Mouse (Mus musculus) megakaryocyte-erythroid progenitor cell, adult 5-6 weeks (primary cell): Measurements from ENCODE around the gene Dgkd. TPM values are rescaled to one million over a fixed set of nuclear protein-coding genes. Genes with fewer than 3 reads are reported as not detected.
A peak's percentile ranks its signal among the peaks of the same experiment; 100 is the strongest.

Experiments used
- ATAC-seq: replicated peaks from 2 replicates; pipeline ENCODE4 v1.8.0; 2016; ENCODE audit warnings: mild to moderate bottlenecking, inconsistent platforms; ENCODE audit not compliant: severe bottlenecking, poor library complexity, low FRiP score, low TSS enrichment
- total RNA-seq, 2 experiments: library from RNA; stranded (forward) in 1 of 2; stranded (reverse) in 1 of 2; fragments of 200-1000, 215-1000 nt in 1 of 2; fragments of >200 nt in 1 of 2; fragmentation: Nextera tagmentation in 1 of 2; gene quantifications; 2 replicates each; pipeline ENCODE4 v1.2.3; 2014 to 2017

The Dgkd gene
- total RNA-seq, 2 experiments from 2014 or later, result 26.8 to 42.1 TPM

- ATAC-seq, result no peak
Measured at GRCm38 (mm10) chr1:87879034-87879433, 25.9 kb downstream of the Dgkd start.

- no peak for ATAC-seq
Measured at GRCm38 (mm10) chr1:87879494-87880325, 26.6 kb downstream of the Dgkd start.

DNA sequence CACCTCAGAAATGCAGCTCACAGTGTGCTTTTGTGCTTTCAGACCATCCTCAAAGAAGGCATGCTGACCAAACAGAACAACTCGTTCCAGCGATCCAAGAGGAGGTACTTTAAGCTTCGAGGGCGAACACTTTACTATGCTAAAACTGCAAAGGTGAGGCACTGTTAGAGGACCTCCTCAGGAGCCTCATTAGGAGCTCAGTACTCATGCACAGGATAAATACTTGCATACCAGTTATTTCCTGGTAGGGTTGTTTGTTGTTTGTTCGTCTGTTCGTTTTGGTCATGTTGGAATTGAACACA, 27.2 kb downstream of the Dgkd start:
- ATAC-seq, result no peak

DNA sequence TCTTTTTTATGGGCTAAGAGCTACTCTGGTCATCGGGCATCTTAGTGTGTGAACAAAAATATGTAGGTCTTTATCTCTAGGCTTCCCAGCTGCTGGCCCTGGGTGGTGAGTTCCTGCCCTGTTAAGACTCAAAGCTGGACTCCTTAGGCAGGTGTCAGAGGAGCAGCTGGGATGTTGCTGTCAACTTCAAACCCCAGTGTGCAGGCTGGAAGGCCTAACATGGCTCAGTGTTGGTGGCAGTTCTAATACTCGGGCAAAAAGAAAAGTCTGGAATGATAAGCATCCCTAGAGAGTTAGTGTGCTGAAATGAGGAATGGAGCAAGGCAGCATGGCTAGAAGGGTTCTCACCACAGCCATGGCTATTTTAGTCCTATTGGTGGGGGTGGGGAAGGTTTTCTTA, 27.8 kb downstream of the Dgkd start:
- ATAC-seq, result no peak

DNA sequence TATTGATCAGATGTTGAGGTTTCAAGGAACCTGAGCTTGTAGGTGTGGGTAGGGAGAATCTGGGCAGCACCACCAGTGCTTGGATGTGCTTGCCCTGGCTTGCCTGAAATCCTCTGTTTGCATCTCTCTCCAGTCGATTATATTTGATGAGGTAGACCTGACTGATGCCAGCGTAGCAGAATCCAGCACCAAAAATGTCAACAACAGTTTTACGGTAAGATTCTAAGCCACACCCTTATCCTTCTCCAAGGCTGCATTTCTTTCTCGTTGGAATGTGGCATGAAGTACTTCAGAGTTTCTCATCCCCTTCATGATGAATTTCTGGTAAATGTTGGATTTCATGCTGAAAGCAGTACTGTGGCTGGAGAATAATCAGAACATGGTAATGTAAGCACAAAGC, 28.6 kb downstream of the Dgkd start:
- ATAC-seq, result no peak

DNA sequence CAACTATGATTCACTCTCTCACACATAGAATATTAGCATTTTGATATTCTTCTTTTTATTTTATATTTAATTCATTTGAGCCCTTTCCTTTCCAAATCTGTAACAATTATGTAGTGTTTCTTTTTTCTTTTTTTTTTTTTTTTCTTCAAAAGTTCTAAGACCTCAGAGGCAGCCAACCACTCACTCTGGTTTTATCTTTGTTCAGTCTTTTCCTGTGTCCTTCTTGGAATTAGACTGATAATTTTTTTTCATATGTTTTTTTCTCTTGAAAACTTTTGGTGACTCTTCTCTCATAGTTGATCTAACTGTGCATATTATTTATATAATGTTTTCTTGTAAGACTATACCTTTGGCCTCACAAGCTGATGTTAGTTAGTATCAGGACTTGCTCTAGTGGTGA, 29.5 kb downstream of the Dgkd start:
- ATAC-seq, result no peak

GRCm38 (mm10) chr1:87890960-87891359, 37.9 kb downstream of the Dgkd start:
- ATAC-seq, result no peak

GRCm38 (mm10) chr1:87891634-87892033, 38.5 kb downstream of the Dgkd start:
- no peak for ATAC-seq

GRCm38 (mm10) chr1:87892499-87892898, 39.4 kb downstream of the Dgkd start:
- ATAC-seq, result no peak

- ATAC-seq, result no peak
Measured at GRCm38 (mm10) chr1:87893414-87893813, 40.3 kb downstream of the Dgkd start.

DNA sequence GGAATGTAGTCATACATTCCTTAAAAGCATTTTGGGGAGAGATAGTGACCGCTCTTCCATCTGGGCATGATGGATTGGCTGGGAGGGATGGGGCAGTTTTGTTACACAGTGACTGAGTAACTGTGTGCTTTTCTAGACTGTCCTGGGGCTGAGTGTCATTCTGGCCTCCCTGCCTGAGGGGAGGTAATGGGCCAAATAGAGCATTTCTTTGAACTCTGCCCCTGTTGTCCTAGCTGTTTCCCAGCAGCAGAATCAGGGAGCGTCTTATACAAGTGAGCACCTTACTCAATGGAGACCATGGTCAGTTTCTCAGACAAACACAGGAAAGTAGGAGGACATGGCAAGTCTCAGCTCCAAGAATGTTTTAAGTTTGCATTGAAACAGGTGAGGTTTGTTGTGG, 43.8 kb downstream of the Dgkd start:
- ATAC-seq, result no peak

GRCm38 (mm10) chr1:87899701-87900100, 46.6 kb downstream of the Dgkd start:
- peak; percentile 82 for ATAC-seq

GRCm38 (mm10) chr1:87900979-87901378, 47.9 kb downstream of the Dgkd start:
- no peak for ATAC-seq

DNA sequence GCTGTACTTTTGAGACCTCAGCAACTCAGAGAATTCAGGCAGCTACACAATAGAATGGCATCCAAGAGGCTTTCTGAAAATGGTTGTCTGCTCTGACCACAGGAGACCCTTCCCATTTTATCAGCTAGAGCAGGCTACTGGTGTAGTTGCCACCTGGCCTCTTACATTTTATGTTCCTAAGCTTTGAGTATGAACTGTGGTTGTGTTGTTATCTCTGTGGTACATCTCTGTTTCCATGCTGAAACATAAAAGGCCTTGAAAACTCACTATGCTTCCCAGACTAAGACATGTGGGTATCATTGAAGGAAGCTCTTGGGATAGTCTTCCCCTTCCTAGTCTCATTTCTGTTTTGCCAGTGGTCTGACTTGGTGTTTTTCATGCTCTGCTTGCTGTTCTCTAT, 49.1 kb downstream of the Dgkd start:
- ATAC-seq, result no peak

GRCm38 (mm10) chr1:87906361-87906956, 53.4 kb downstream of the Dgkd start:
- peak; percentile 39; the same call in 1 of the 2 replicates for ATAC-seq

- ATAC-seq, result no peak
Measured at GRCm38 (mm10) chr1:87908006-87908405, 54.9 kb downstream of the Dgkd start.

DNA sequence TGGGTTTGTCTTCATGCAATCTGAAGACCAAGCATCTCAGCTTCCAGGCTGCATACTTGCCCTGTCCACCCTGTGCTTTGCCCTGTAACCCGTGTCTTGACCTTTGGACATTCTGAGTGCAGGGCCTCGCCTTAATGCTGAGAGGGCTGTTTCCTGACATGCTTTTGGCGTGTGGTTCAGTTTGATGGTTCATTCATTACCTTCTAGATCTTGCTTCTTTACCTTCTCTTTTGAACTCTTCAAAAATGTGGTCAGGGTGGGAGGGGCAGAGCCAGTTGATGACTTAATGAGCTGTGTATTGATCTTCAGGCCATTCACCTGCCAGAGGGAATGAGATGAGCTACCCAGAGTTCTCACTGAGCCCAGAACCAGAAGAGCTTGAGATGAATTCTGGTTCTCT, 55.6 kb downstream of the Dgkd start:
- ATAC-seq, result no peak

DNA sequence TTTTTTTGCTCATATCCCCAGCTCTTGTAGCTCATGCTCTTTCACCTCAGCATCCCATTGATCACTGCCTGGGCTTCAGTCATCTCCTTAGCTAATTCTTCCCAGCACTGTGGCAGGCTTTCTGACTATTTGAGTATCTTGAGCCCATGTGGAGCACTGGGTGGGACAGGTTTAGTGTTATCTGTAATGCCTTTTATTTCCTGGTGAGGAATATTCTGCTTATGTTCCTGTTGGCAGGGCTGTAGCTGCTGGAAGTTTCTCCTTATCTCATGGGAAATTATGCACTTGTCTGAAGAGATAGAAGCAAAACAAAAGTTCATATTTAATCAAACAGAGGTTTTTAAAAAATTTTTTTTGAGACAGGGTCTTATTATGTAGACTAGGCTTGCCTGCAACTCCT, 56.5 kb downstream of the Dgkd start:
- ATAC-seq, result peak; percentile 38; the same call in 1 of the 2 replicates

- no peak for ATAC-seq
Measured at GRCm38 (mm10) chr1:87910428-87910827, 57.3 kb downstream of the Dgkd start.

DNA sequence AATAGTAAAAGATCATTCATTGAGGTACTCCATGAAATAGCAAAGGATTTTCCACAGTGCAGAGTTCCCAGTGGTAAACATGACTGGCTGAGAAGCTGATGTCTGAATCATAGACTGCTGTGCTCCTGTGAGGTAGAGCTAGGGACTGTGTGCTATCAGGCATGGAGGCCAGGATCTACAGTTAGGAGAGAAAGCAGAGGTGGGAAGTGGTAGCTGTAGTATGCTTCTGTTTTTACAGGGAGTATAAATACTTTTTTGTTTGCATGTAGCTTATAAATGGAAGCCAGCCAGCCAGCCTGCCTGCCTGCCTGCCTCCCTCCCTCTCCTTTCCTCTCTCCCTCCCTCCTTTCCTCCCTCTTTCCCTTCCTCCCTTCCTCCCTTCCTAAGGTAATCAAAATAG, 60.3 kb downstream of the Dgkd start:
- ATAC-seq, result no peak

DNA sequence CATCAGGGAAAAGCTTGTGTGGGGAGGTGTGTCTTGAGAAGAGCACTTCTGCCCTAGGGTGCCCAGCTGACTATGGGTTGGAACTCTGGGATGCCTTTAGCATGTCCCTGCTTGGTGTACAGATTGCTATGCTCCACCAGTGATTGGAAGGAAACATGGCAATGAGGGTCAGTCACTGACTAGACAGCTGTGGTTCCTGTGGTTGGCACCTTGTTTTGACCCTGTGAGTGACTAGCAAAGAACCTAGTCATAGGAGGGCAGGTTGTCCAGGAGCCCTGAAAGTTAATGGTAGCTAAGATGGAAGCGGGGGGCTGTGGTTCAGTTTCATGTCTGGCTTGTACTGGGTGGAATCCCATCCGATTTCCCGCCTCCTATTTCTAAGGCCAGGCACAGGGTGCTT, 64.3 kb downstream of the Dgkd start:
- no peak for ATAC-seq
